Mouse (Mus musculus): Measurements from ENCODE around the gene Rusc2. TPM values are rescaled to one million over a fixed set of nuclear protein-coding genes. Genes with fewer than 3 reads are reported as not detected.

Rusc2 gene
- total RNA-seq (2015) (0.32 and 0.44 TPM in 2 replicates), total RNA-seq (2017) (0.61 and 0.71 TPM in 2 replicates)

GRCm38 (mm10) chr4:43381408-43382154 is at the start of gene Rusc2:
Gene Rusc2 (plus strand): TSS chr4:43381979.
- peak; percentile 80 for ATAC-seq (replicated peaks; ENCODE audit: poor library complexity)

- ATAC-seq (replicated peaks; ENCODE audit: poor library complexity): no peak
Observed at GRCm38 (mm10) chr4:43334771-43335170, 47.0 kb upstream of the Rusc2 start.

GRCm38 (mm10) chr4:43336176-43336575 is 45.6 kb upstream of the Rusc2 start:
- ATAC-seq (replicated peaks; ENCODE audit: poor library complexity): no peak

GRCm38 (mm10) chr4:43340096-43340804 is 41.5 kb upstream of the Rusc2 start:
- ATAC-seq (replicated peaks; ENCODE audit: poor library complexity): no peak

GRCm38 (mm10) chr4:43341276-43341891 is 40.4 kb upstream of the Rusc2 start:
- ATAC-seq (replicated peaks; ENCODE audit: poor library complexity): no peak

- no peak for ATAC-seq (replicated peaks; ENCODE audit: poor library complexity)
Observed at GRCm38 (mm10) chr4:43342443-43342842, 39.3 kb upstream of the Rusc2 start.

- ATAC-seq (replicated peaks; ENCODE audit: poor library complexity): no peak
Observed at GRCm38 (mm10) chr4:43344932-43345331, 36.8 kb upstream of the Rusc2 start.

GRCm38 (mm10) chr4:43349206-43349605 is 32.6 kb upstream of the Rusc2 start:
- no peak for ATAC-seq (replicated peaks; ENCODE audit: poor library complexity)

- no peak for ATAC-seq (replicated peaks; ENCODE audit: poor library complexity)
Observed at GRCm38 (mm10) chr4:43350038-43350560, 31.7 kb upstream of the Rusc2 start.

- ATAC-seq (replicated peaks; ENCODE audit: poor library complexity): no peak
Observed at GRCm38 (mm10) chr4:43353662-43354061, 28.1 kb upstream of the Rusc2 start.

GRCm38 (mm10) chr4:43364914-43365560 is 16.7 kb upstream of the Rusc2 start:
- peak; percentile 78 for ATAC-seq (replicated peaks; ENCODE audit: poor library complexity)

- no peak for ATAC-seq (replicated peaks; ENCODE audit: poor library complexity)
Observed at GRCm38 (mm10) chr4:43367295-43367694, 14.5 kb upstream of the Rusc2 start.

- peak; percentile 53; the same call in 1 of the 2 replicates for ATAC-seq (replicated peaks; ENCODE audit: poor library complexity)
Observed at GRCm38 (mm10) chr4:43367787-43368186, 14.0 kb upstream of the Rusc2 start.

GRCm38 (mm10) chr4:43371406-43371805 is 10.4 kb upstream of the Rusc2 start:
- ATAC-seq (replicated peaks; ENCODE audit: poor library complexity): no peak

GRCm38 (mm10) chr4:43372155-43372554 is 9.6 kb upstream of the Rusc2 start:
- peak; percentile 27; the same call in 1 of the 2 replicates for ATAC-seq (replicated peaks; ENCODE audit: poor library complexity)

GRCm38 (mm10) chr4:43374266-43374665 is 7.5 kb upstream of the Rusc2 start:
- no peak for ATAC-seq (replicated peaks; ENCODE audit: poor library complexity)

- no peak for ATAC-seq (replicated peaks; ENCODE audit: poor library complexity)
Observed at GRCm38 (mm10) chr4:43379601-43380000, 2.2 kb upstream of the Rusc2 start.

- no peak for ATAC-seq (replicated peaks; ENCODE audit: poor library complexity)
Observed at GRCm38 (mm10) chr4:43380951-43381350, 828 bp upstream of the Rusc2 start.

GRCm38 (mm10) chr4:43382155-43383020 is 609 bp downstream of the Rusc2 start:
- 0 out of 2 replicates have a peak, but pooled peaks have one; percentile 2 for ATAC-seq (replicated peaks; ENCODE audit: poor library complexity)

All from megakaryocyte progenitor cell, adult 5-6 weeks (primary cell).